28 mouse cellular contexts compared by ENCODE assay signal in the genomic region with DNA sequence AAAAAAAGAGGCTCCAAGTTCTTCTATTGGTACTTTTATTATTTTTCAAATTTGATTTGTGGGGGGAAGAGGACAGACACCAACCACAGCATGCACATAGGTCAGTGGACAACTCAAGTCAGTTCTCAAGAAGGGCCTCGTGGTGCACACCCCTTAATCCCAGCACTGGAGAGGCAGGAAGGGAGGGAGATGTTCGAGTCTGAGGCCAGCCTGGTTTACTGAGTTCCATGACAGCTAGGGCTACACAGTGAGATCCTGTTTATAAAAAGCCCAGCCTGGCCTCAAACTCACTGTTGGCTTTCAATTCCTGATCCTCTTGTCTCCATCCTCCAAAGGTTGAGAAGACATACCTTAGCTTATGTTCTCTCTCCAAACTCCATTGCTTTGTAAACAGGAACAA. TPM values are rescaled to one million over a fixed set of nuclear protein-coding genes. Genes with fewer than 3 reads are reported as not detected.
A peak's percentile ranks its signal among the peaks of the same experiment; 100 is the strongest.
DNase-seq lines count a peak whose midpoint lies in the region; ATAC-seq and TF ChIP-seq lines count a peak whose summit lies in the region.
"Had no signal": no experiment of that assay in that cellular context is flagged by ENCODE, and none has a peak within 500 bp of the region (broad histone marks: within the 10 kb centered on the region; RNA-seq: fewer than 3 reads in every experiment).

No protein-coding gene starts in this region.

- no peak for DNase-seq in kidney, adult 11 months
- DNase-seq in 416B (ENCODE audit: low read depth) (peak; percentile 21), G1E (ENCODE audit: low spot score) (no peak)
- no peak for DNase-seq in thymus, postnatal 14 days
- DNase-seq in heart, adult 11 months = no peak
- DNase-seq: adrenal gland, postnatal 10 days; cerebellum, adult 9-11 months; forebrain, postnatal 0 days; gastrocnemius, postnatal 10 days; heart, postnatal 36 days; kidney, adult 2 months; kidney, postnatal 4 days; right cerebral cortex, postnatal 25 days; thymus, postnatal 25 days had no signal

- H3K9me3 ChIP-seq in kidney, embryonic 14.5 days (ENCODE audit: control insufficient read depth, low read length) = no peaks in the 10 kb centered on the region
- no peaks in the 10 kb centered on the region for H3K9me3 ChIP-seq in G1E (replicated peaks)
- H3K9me3 ChIP-seq: embryonic facial prominence, embryonic 10.5 days; embryonic facial prominence, embryonic 15.5 days; forebrain, embryonic 12.5 days; heart, embryonic 15.5 days; hindbrain, embryonic 12.5 days; limb, embryonic 13.5 days; midbrain, embryonic 15.5 days had no signal

- no peak overlapping the region for H3K9ac ChIP-seq in kidney, embryonic 14.5 days (ENCODE audit: low read depth, low read length)
- H3K9ac ChIP-seq: embryonic facial prominence, embryonic 15.5 days; forebrain, embryonic 12.5 days; forebrain, postnatal 0 days; heart, embryonic 15.5 days; hindbrain, embryonic 12.5 days; limb, embryonic 13.5 days; midbrain, embryonic 15.5 days had no signal

- 0 out of 2 replicates have a peak, but pooled peaks have one; percentile 45 for ATAC-seq in kidney, embryonic 14.5 days (ENCODE audit: low FRiP score, low TSS enrichment)
- 0 out of 2 replicates have a peak, but pooled peaks have one; percentile 28 for ATAC-seq in G1E (ENCODE audit: extremely low read depth, insufficient number of reproducible peaks, low FRiP score, poor library complexity, severe bottlenecking)
- ATAC-seq: hindbrain, postnatal 0 days; lung, postnatal 0 days had no signal

- no peak for TF ChIP-seq CTCF in G1E (IDR thresholded peaks at IDR 0.05; ENCODE audit: low read depth, low read length)

- H3K4me3 ChIP-seq in kidney, embryonic 14.5 days (ENCODE audit: low read length) = no peak overlapping the region
- H3K4me3 ChIP-seq in G1E (ENCODE audit: low read depth, low read length) (no peak overlapping the region), myocyte (no peak overlapping the region)
- H3K4me3 ChIP-seq: embryonic facial prominence, embryonic 10.5 days; embryonic facial prominence, embryonic 15.5 days; forebrain, embryonic 12.5 days; heart, embryonic 15.5 days; hindbrain, embryonic 12.5 days; limb, embryonic 13.5 days; midbrain, embryonic 15.5 days had no signal

- TF ChIP-seq POLR2A in myocyte (IDR thresholded peaks at IDR 0.05; ENCODE audit: insufficient read length, low read depth) = no peak

- H3K36me3 ChIP-seq in kidney, embryonic 14.5 days (ENCODE audit: control insufficient read depth, insufficient read depth, low read length) = peaks cover 45% of the 10 kb centered on the region
- H3K36me3 ChIP-seq in G1E (replicated peaks) (peaks cover 56% of the 10 kb centered on the region), myocyte (ENCODE audit: control insufficient read depth, insufficient read depth) (peaks cover 43% of the 10 kb centered on the region)

- WGBS in kidney, embryonic 14.5 days = 58% methylated on average over 2 of the region's 2 CpGs

- no peaks in the 10 kb centered on the region for H3K27me3 ChIP-seq in kidney, embryonic 14.5 days (ENCODE audit: control insufficient read depth, insufficient read depth, low read length)
- H3K27me3 ChIP-seq in G1E (ENCODE audit: insufficient read depth, low read length) = peaks cover 9% of the 10 kb centered on the region
- no peaks in the 10 kb centered on the region for H3K27me3 ChIP-seq in myocyte (ENCODE audit: control insufficient read depth, insufficient read depth, insufficient read length)
- H3K27me3 ChIP-seq: CH12.LX; embryonic facial prominence, embryonic 15.5 days; heart, embryonic 15.5 days; limb, embryonic 13.5 days; midbrain, embryonic 15.5 days had no signal

- no peaks in the 10 kb centered on the region for H3K4me1 ChIP-seq in kidney, embryonic 14.5 days (ENCODE audit: control insufficient read depth, insufficient read depth, low read length)
- peaks cover 28% of the 10 kb centered on the region for H3K4me1 ChIP-seq in G1E (ENCODE audit: insufficient read depth, low read depth, low read length)
- H3K4me1 ChIP-seq: embryonic facial prominence, embryonic 10.5 days; embryonic facial prominence, embryonic 15.5 days; forebrain, embryonic 12.5 days; heart, embryonic 15.5 days; hindbrain, embryonic 12.5 days; limb, embryonic 13.5 days had no signal

- H3K4me2 ChIP-seq in kidney, embryonic 14.5 days (replicated peaks; ENCODE audit: low read depth, low read length) = no peak overlapping the region
- H3K4me2 ChIP-seq in myocyte (ENCODE audit: low read depth) = no peak overlapping the region
- H3K4me2 ChIP-seq: embryonic facial prominence, embryonic 15.5 days; forebrain, embryonic 12.5 days; heart, embryonic 15.5 days; hindbrain, embryonic 12.5 days; limb, embryonic 13.5 days; midbrain, embryonic 15.5 days had no signal

- H3K27ac ChIP-seq in kidney, embryonic 14.5 days (ENCODE audit: low read depth, low read length) = no peak overlapping the region
- H3K27ac ChIP-seq: embryonic facial prominence, embryonic 10.5 days; embryonic facial prominence, embryonic 15.5 days; forebrain, embryonic 12.5 days; hindbrain, embryonic 12.5 days; hindbrain, postnatal 0 days; kidney, postnatal 0 days; limb, embryonic 13.5 days; macrophage; midbrain, embryonic 15.5 days had no signal

- peaks cover 6% of the 10 kb centered on the region for H3K79me2 ChIP-seq in myocyte (ENCODE audit: control insufficient read depth, insufficient read depth)

- no peak overlapping the region for H3ac ChIP-seq in myocyte (ENCODE audit: control insufficient read depth, insufficient read length)

TF ChIP-seq in myocyte, 11 proteins besides CTCF, POLR2A, EP300 and RAD21:
- no peak for TF ChIP-seq USF1 (IDR thresholded peaks at IDR 0.05; ENCODE audit: low read depth)
- TF ChIP-seq POLR2AphosphoS2 (IDR thresholded peaks at IDR 0.05; ENCODE audit: insufficient read length, low read depth) = peak; percentile 70

RNA-seq across cellular contexts. Expression of gene H3f3a, which starts 12.9 kb away (rescaled TPM):
- 2,845 and 3,531 TPM in 2 replicates for polyA plus RNA-seq in kidney, embryonic 14.5 days (2014; fragmentation: Nextera tagmentation; extraction: Ambion mirVana)
- total RNA-seq in G1E (2014; fragmentation: Nextera tagmentation) = 1,182 and 1,327 TPM in 2 replicates
- total RNA-seq in G1E (2017) = 2,511 and 3,138 TPM in 2 replicates
- polyA plus RNA-seq in G1E (2012) = 1,136 and 1,527 TPM in 2 replicates
- polyA plus RNA-seq in myocyte (2012; fragmentation: generic; extraction: Trizol) = 597 TPM

RNA-seq across cellular contexts. Expression of gene Sde2, which starts 50.1 kb away (rescaled TPM):
- 32.9 and 39.6 TPM in 2 replicates for polyA plus RNA-seq in kidney, embryonic 14.5 days (2014; fragmentation: Nextera tagmentation; extraction: Ambion mirVana)
- total RNA-seq in G1E (2014; fragmentation: Nextera tagmentation) (41.0 and 43.2 TPM in 2 replicates), G1E (2017) (52.6 and 72.2 TPM in 2 replicates)
- polyA plus RNA-seq in G1E (2012) (37.2 and 51.6 TPM in 2 replicates), myocyte (2012; fragmentation: generic; extraction: Trizol) (15.3 TPM)
